Mouse (Mus musculus) heart, adult 2 months (tissue): ENCODE data around the gene Ugt2b1.

Source experiments
- CTCF ChIP-seq: fragments of 200-600 bp; IDR thresholded peaks from 2 replicates; pipeline ENCODE4 v1.8.1; 2022; ENCODE audit warnings: antibody characterized with exemption, mild to moderate bottlenecking, moderate library complexity
- POLR2A ChIP-seq: fragments of 200-500 bp; IDR thresholded peaks from 2 replicates; pipeline ENCODE4 v1.6.1; 2011; ENCODE audit warnings: mild to moderate bottlenecking, low read depth, low read length, control low read depth; ENCODE audit not compliant: insufficient read depth

DNA sequence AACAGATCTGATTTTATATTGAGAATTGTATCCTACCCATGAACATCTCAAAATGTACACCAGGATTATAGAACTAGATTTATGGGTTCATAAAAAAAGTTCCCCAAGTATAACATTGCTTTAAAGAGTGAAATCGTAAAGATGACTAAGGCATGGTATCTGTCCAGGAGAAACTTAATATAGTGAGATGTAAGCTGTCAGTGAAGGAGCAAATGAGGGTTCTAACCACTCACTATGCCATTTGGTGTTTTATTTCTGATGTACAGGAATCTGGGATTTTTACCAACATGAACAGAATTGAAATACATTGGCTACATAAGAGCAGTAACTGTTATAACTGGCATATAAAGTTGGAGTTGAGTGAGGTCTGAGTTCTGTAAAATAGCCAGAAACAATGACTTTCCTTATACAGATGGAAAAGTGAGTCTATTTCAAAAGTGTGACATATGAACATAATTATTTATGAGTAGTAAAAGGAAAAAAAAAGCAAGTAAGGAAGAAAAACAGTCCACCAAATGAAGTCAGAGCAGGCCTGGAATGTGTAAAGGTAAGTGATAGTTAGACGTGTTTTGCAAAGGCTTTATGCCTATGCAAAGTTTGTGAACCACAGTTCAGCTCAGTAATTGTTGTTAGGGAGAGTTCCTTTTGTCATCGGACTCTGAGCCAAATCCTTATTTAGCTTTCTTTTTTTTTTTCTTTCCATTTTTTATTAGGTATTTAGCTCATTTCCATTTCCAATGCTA, 14.8 kb downstream of the Ugt2b1 start:
- TF ChIP-seq CTCF (no peak), POLR2A (no peak)
